Mouse (Mus musculus): ENCODE results near the gene Vdr. TPM values are rescaled to one million over a fixed set of nuclear protein-coding genes. Genes with fewer than 3 reads are reported as not detected.

Gene Vdr
- polyA plus RNA-seq, 1 experiment from 2014 or later: 0.24 TPM

GRCm38 (mm10) chr15:97808532-97808931, 101.9 kb downstream of the Vdr start:
- H3K4me3 ChIP-seq (replicated peaks): no peak overlapping the region
- H3K27me3 ChIP-seq: no peaks in the 10 kb centered on the region
- H3K9ac ChIP-seq (replicated peaks): no peak overlapping the region
- no peak overlapping the region for H3K4me2 ChIP-seq
- ATAC-seq (ENCODE audit: insufficient number of reproducible peaks, insufficient read depth, low FRiP score, low TSS enrichment, low read depth): no peak
- no peaks in the 10 kb centered on the region for H3K9me3 ChIP-seq
- peaks cover 63% of the 10 kb centered on the region for H3K36me3 ChIP-seq
- H3K4me1 ChIP-seq (replicated peaks): peaks cover 15% of the 10 kb centered on the region
- H3K27ac ChIP-seq: no peak overlapping the region
- 87% methylated on average over 14 of the region's 14 CpGs for WGBS

GRCm38 (mm10) chr15:97807867-97808266, 102.6 kb downstream of the Vdr start:
- H3K4me2 ChIP-seq: no peak overlapping the region
- no peaks in the 10 kb centered on the region for H3K27me3 ChIP-seq
- H3K4me3 ChIP-seq (replicated peaks): no peak overlapping the region
- no peaks in the 10 kb centered on the region for H3K9me3 ChIP-seq
- no peak overlapping the region for H3K9ac ChIP-seq (replicated peaks)
- H3K27ac ChIP-seq: no peak overlapping the region
- H3K36me3 ChIP-seq: peaks cover 63% of the 10 kb centered on the region
- no peak for ATAC-seq (ENCODE audit: insufficient number of reproducible peaks, insufficient read depth, low FRiP score, low TSS enrichment, low read depth)
- 72% methylated on average over 12 of the region's 12 CpGs for WGBS
- H3K4me1 ChIP-seq (replicated peaks): peaks cover 9% of the 10 kb centered on the region

Other genes with a start within 250 kb of the Vdr start
- gene Rpap3, start 204.8 kb downstream of the Vdr start, polyA plus RNA-seq (2016; fragmentation: Nextera tagmentation; extraction: Ambion mirVana): 39.4 and 40.4 TPM in 2 replicates
- 0.14 and 0.23 TPM in 2 replicates for gene Endou, start 179.3 kb downstream of the Vdr start, polyA plus RNA-seq (2016; fragmentation: Nextera tagmentation; extraction: Ambion mirVana)
- gene Rapgef3, start 142.7 kb downstream of the Vdr start, polyA plus RNA-seq (2016; fragmentation: Nextera tagmentation; extraction: Ambion mirVana): 10.1 and 11.1 TPM in 2 replicates
- 34.2 and 36.6 TPM in 2 replicates for gene Slc48a1, start 132.1 kb downstream of the Vdr start, polyA plus RNA-seq (2016; fragmentation: Nextera tagmentation; extraction: Ambion mirVana)
- gene Hdac7, start 66.1 kb downstream of the Vdr start, polyA plus RNA-seq (2016; fragmentation: Nextera tagmentation; extraction: Ambion mirVana): 31.5 and 33.6 TPM in 2 replicates
- 30.9 and 33.9 TPM in 2 replicates for gene Tmem106c, start 53.6 kb upstream of the Vdr start, polyA plus RNA-seq (2016; fragmentation: Nextera tagmentation; extraction: Ambion mirVana)
- gene Col2a1, start 94.1 kb upstream of the Vdr start, polyA plus RNA-seq (2016; fragmentation: Nextera tagmentation; extraction: Ambion mirVana): 431 and 545 TPM in 2 replicates
- gene Pfkm, start 182.0 kb upstream of the Vdr start, polyA plus RNA-seq (2016; fragmentation: Nextera tagmentation; extraction: Ambion mirVana): 49.4 and 52.7 TPM in 2 replicates
- 46.3 and 46.9 TPM in 2 replicates for gene Senp1, start 183.1 kb upstream of the Vdr start, polyA plus RNA-seq (2016; fragmentation: Nextera tagmentation; extraction: Ambion mirVana)

Measured in limb, embryonic 12.5 days (tissue).